Mouse (Mus musculus) hindbrain, embryonic 16.5 days (tissue): ENCODE data around the gene Farp1. TPM values are rescaled to one million over a fixed set of nuclear protein-coding genes. Genes with fewer than 3 reads are reported as not detected.

ENCODE experiments used
- ATAC-seq: fragments of 200-750 bp; cut with Nextera tagmentation; 2 replicates; pipeline ENCODE4 v1.8.0; 2017; ENCODE audit warnings: moderate TSS enrichment, moderate library complexity
- H3K27ac ChIP-seq: fragments of 300-500 bp; sonication (generic); 2 replicates; pipeline ENCODE4 v1.5.1; 2014; ENCODE audit warnings: low read depth, mild to moderate bottlenecking, control low read depth, low read length, moderate library complexity
- H3K27me3 ChIP-seq: fragments of 300-500 bp; sonication (generic); replicated peaks from 2 replicates; pipeline ENCODE4 v1.6.1; 2014; ENCODE audit warnings: low read length; ENCODE audit not compliant: control insufficient read depth, insufficient read depth
- H3K36me3 ChIP-seq: fragments of 300-500 bp; sonication (generic); 2 replicates; pipeline ENCODE4 v1.6.1; 2014; ENCODE audit warnings: mild to moderate bottlenecking, low read length, moderate library complexity, mixed read lengths; ENCODE audit not compliant: control insufficient read depth, insufficient read depth
- H3K4me1 ChIP-seq: fragments of 300-500 bp; sonication (generic); 2 replicates; pipeline ENCODE4 v1.6.1; 2014; ENCODE audit warnings: low read depth, low read length; ENCODE audit not compliant: control insufficient read depth, insufficient read depth
- H3K4me2 ChIP-seq: fragments of 300-500 bp; sonication (generic); 2 replicates; pipeline ENCODE4 v1.6.1; 2014; ENCODE audit warnings: mild to moderate bottlenecking, low read length, control low read depth, moderate library complexity
- H3K4me3 ChIP-seq: fragments of 300-500 bp; sonication (generic); 2 replicates; pipeline ENCODE4 v1.5.1; 2014; ENCODE audit warnings: mild to moderate bottlenecking, low read length, control low read depth, moderate library complexity
- H3K9ac ChIP-seq: fragments of 300-500 bp; sonication (generic); 2 replicates; pipeline ENCODE4 v1.6.1; 2014; ENCODE audit warnings: low read depth, mild to moderate bottlenecking, control low read depth, low read length, moderate library complexity
- H3K9me3 ChIP-seq: fragments of 300-500 bp; sonication (generic); 2 replicates; pipeline ENCODE4 v1.6.1; 2014; ENCODE audit warnings: mild to moderate bottlenecking, low read length, moderate library complexity; ENCODE audit not compliant: control insufficient read depth
- WGBS: fragments of 180-500 bp; shearing (Covaris S2); extraction: QIAGEN DNeasy Blood & Tissue Kit; methylation state at CpG from one replicate; pipeline ENCODE4 v1.1.7; 2014; 5-methylcytosine and 5-hydroxymethylcytosine counted together
- polyA plus RNA-seq: library from polyadenylated mRNA; unstranded; fragments of >200 nt; fragmentation: Nextera tagmentation; extraction: Ambion mirVana; gene quantifications from 2 replicates; pipeline ENCODE4 v1.2.1, GENCODE M21; 2015

Farp1 gene
- polyA plus RNA-seq, 1 experiment from 2014 or later = 28.9 TPM

DNA sequence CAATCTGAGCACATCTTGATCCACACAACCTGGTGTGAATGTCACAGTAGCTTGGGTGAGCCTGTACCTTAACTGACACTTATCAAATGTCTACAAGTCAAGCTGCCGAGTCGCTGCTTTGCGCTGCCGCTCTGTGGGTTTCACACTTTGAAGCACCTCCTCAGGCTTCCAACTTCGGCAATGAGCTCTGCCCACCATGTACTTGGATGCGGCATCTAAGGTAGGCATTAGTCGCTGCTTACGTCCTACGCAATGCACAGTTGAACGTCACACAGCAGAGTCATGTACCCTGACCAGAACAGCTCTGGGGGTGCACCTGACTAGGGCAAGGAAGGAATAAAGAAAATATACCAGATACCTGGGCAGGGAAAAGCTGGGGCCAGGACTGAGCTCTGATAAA is 278.3 kb downstream of the Farp1 start:
- Histone ChIP-seq H3K27ac (no peak overlapping the region), H3K4me2 (no peak overlapping the region), H3K4me3 (no peak overlapping the region), H3K9me3 (no peaks in the 10 kb centered on the region), H3K27me3 (no peaks in the 10 kb centered on the region), H3K4me1 (peaks cover 13% of the 10 kb centered on the region), H3K9ac (no peak overlapping the region), H3K36me3 (no peaks in the 10 kb centered on the region)
- WGBS = 95% methylated on average over 10 of the region's 10 CpGs
- ATAC-seq = no peak

GRCm38 (mm10) chr14:121314934-121315333 is 279.9 kb downstream of the Farp1 start:
- peaks cover 13% of the 10 kb centered on the region for H3K4me1 ChIP-seq
- H3K9me3 ChIP-seq = no peaks in the 10 kb centered on the region
- 74% methylated on average over 3 of the region's 3 CpGs for WGBS
- no peaks in the 10 kb centered on the region for H3K36me3 ChIP-seq
- no peak overlapping the region for H3K9ac ChIP-seq
- no peak for ATAC-seq
- no peak overlapping the region for H3K27ac ChIP-seq
- no peak overlapping the region for H3K4me3 ChIP-seq
- H3K27me3 ChIP-seq = no peaks in the 10 kb centered on the region
- no peak overlapping the region for H3K4me2 ChIP-seq

- H3K4me2 ChIP-seq = no peak overlapping the region
- ATAC-seq = 0 out of 2 replicates have a peak, but pooled peaks have one; percentile 28
- H3K9ac ChIP-seq = no peak overlapping the region
- H3K4me1 ChIP-seq = peaks cover 13% of the 10 kb centered on the region
- no peak overlapping the region for H3K4me3 ChIP-seq
- H3K27ac ChIP-seq = no peak overlapping the region
- H3K9me3 ChIP-seq = no peaks in the 10 kb centered on the region
- WGBS = 56% methylated on average over 5 of the region's 5 CpGs
- no peaks in the 10 kb centered on the region for H3K27me3 ChIP-seq
- no peaks in the 10 kb centered on the region for H3K36me3 ChIP-seq
Measured at GRCm38 (mm10) chr14:121316136-121316535, 281.1 kb downstream of the Farp1 start.

DNA sequence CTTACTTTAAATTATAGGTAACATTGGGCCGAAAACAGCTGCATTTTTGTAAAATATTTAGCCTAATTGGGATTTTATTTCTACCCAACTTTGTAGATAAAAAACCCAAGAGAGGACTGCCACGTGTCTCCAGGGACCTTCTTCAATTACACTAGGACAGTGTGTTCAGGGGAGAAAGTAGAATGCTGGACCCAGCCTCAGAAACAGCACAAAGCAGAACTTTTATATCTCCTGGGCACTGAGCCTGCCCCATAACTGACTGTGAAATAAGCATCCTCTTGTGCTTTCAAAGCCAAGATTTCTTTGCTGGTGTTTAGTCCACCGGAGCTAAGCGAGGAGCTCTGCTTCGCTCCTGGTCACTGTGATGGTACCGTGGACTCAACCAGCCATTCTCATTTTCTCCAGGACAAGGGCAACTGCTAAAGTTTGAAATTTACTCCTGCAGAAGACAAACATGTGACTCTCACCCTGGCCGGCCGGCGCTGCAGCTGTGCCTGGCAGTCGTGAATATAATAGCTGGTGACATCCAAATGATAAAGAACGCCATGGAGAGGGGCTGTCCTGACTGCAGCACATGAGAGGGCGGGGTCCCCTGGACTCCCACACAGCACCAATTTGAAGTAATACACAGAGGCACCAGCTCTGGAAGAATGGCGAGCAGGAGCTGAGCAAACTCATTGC is 281.8 kb downstream of the Farp1 start:
- Histone ChIP-seq H3K27me3 (no peaks in the 10 kb centered on the region), H3K4me3 (no peak overlapping the region), H3K9ac (no peak overlapping the region), H3K27ac (no peak overlapping the region; the same call in 1 of the 2 replicates), H3K4me2 (no peak overlapping the region), H3K4me1 (peaks cover 13% of the 10 kb centered on the region), H3K9me3 (no peaks in the 10 kb centered on the region), H3K36me3 (no peaks in the 10 kb centered on the region)
- 48% methylated on average over 13 of the region's 13 CpGs for WGBS
- ATAC-seq = peak; percentile 52; the same call in 1 of the 2 replicates

DNA sequence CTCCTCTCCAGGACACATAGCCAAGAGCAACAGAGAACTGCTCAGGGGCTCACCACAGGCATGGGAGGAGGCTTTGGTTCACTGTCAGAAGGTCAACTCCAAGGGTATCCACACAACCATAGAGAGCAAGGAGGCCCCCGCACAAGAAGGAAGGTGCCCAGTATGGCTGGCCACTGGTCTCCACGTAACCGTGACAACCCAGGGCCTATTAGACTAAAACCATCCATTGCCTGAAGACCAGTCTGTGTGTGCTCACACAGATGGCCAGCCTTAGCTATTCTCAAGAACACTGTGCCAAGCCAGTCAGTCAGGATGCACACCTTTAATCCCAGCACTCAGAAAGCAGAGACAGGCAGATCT is 282.3 kb downstream of the Farp1 start:
- Histone ChIP-seq H3K27me3 (no peaks in the 10 kb centered on the region), H3K4me2 (no peak overlapping the region), H3K9me3 (no peaks in the 10 kb centered on the region), H3K27ac (no peak overlapping the region), H3K36me3 (no peaks in the 10 kb centered on the region), H3K4me3 (no peak overlapping the region), H3K9ac (no peak overlapping the region), H3K4me1 (peaks cover 13% of the 10 kb centered on the region)
- 83% methylated on average over 3 of the region's 3 CpGs for WGBS
- ATAC-seq = 0 out of 2 replicates have a peak, but pooled peaks have one; percentile 18

- Histone ChIP-seq H3K4me3 (no peak overlapping the region), H3K9me3 (no peaks in the 10 kb centered on the region), H3K4me1 (peaks cover 13% of the 10 kb centered on the region), H3K27ac (no peak overlapping the region), H3K27me3 (no peaks in the 10 kb centered on the region), H3K4me2 (no peak overlapping the region), H3K9ac (no peak overlapping the region), H3K36me3 (no peaks in the 10 kb centered on the region)
- WGBS = 86% methylated on average over 5 of the region's 5 CpGs
- no peak for ATAC-seq
Measured at GRCm38 (mm10) chr14:121318382-121318781, 283.4 kb downstream of the Farp1 start.

- no peak overlapping the region for H3K4me2 ChIP-seq
- no peak for ATAC-seq
Measured at GRCm38 (mm10) chr14:121322150-121322549, 287.1 kb downstream of the Farp1 start.

GRCm38 (mm10) chr14:121322641-121323040 is 287.6 kb downstream of the Farp1 start:
- no peak overlapping the region for H3K4me3 ChIP-seq
- H3K9me3 ChIP-seq = no peaks in the 10 kb centered on the region
- no peak overlapping the region for H3K9ac ChIP-seq
- H3K36me3 ChIP-seq = no peaks in the 10 kb centered on the region
- H3K4me2 ChIP-seq = no peak overlapping the region
- ATAC-seq = no peak
- no peak overlapping the region for H3K27ac ChIP-seq
- H3K27me3 ChIP-seq = no peaks in the 10 kb centered on the region
- 87% methylated on average over 7 of the region's 7 CpGs for WGBS
- peaks cover 7% of the 10 kb centered on the region; the same call in 1 of the 2 replicates for H3K4me1 ChIP-seq

More at GRCm38 (mm10) chr14:121322150-121322549, 287.1 kb downstream of the Farp1 start:
- Histone ChIP-seq H3K27ac (no peak overlapping the region), H3K4me3 (no peak overlapping the region), H3K36me3 (no peaks in the 10 kb centered on the region), H3K9ac (no peak overlapping the region), H3K9me3 (no peaks in the 10 kb centered on the region), H3K4me1 (peaks cover 9% of the 10 kb centered on the region; the same call in 1 of the 2 replicates), H3K27me3 (no peaks in the 10 kb centered on the region)
- WGBS = 93% methylated on average over 5 of the region's 5 CpGs

GRCm38 (mm10) chr14:121324521-121325330 is 289.7 kb downstream of the Farp1 start:
- H3K27ac ChIP-seq = no peak overlapping the region
- no peak overlapping the region for H3K9ac ChIP-seq
- no peaks in the 10 kb centered on the region for H3K27me3 ChIP-seq
- ATAC-seq = no peak
- no peak overlapping the region for H3K4me3 ChIP-seq
- no peaks in the 10 kb centered on the region for H3K9me3 ChIP-seq
- peaks cover 7% of the 10 kb centered on the region; the same call in 1 of the 2 replicates for H3K4me1 ChIP-seq
- no peak overlapping the region for H3K4me2 ChIP-seq
- no peaks in the 10 kb centered on the region for H3K36me3 ChIP-seq
- WGBS = 85% methylated on average over 17 of the region's 17 CpGs
